Mouse (Mus musculus): ENCODE data around the gene Rnf103.

Gene Rnf103

DNA sequence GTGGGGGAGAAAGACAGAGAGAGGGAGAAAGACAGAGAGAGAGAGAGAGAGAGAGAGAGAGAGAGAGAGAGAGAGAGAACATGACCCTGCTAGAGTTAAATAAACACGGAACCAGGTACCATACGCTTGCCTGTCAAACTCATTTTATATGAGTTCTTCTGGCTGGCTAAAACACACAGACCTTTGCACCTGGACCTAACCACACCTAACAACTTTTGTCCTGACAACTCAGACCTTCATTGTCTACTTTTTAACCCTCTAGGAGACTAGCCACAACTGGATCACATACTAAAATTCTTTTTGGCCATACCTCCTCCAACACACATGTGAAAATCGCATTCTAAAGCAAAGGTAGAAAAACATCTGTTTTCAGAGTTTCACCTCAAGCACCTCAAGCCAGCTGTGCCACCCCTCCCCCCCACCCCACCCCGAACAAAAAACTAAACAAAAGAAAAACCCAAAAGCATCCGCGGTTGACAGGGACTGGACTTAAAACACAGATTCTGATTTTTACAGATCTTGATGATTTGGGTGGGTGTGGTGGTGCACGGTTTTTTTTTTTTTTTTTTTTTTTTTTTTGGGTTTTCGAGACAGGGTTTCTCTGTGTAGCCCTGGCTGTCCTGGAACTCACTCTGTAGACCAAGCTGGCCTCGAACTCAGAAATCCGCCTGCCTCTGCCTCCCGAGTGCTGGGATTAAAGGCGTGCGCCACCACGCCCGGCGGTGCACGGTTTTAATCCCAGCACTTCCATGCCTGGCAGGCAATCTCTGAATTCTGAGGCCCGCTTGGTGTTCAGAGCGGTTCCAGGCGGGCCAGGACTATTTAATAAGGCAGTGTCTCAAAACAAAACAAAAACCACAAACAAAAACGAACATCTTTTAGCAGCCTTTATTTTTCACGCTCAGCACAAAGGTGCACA is 679 bp upstream of the Rnf103 start:
- no peak for DNase-seq

DNA sequence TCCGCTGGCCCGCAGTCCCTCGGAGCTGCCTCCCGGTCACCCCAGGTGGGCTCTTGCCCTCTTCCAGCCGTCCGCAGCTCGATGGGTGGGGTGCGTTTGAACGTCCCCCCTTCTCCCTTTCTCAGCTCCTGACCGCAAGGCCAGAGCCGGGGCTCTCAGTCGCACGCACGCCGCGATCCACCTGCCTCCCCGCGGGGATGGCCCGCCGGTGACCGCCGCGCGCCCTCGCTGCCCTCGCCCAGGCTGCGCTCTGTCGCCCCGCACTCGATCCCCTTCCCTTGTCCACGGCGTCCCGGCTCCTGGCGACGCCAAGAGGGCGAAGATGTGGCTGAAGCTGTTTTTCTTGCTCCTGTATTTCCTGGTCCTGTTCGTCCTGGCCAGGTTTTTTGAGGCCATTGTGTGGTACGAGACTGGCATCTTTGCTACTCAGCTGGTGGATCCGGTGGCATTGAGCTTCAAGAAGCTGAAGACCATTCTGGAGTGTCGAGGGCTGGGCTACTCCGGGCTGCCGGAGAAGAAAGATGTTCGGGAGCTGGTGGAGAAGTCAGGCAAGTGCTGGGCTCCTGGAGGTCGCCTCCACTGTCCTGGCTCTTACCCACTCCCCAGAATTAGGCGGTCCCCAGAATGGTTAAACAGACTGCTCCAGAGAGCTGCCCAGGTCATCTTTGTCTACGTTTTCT is 787 bp downstream of the Rnf103 start:
- peak; percentile 41 for DNase-seq

DNA sequence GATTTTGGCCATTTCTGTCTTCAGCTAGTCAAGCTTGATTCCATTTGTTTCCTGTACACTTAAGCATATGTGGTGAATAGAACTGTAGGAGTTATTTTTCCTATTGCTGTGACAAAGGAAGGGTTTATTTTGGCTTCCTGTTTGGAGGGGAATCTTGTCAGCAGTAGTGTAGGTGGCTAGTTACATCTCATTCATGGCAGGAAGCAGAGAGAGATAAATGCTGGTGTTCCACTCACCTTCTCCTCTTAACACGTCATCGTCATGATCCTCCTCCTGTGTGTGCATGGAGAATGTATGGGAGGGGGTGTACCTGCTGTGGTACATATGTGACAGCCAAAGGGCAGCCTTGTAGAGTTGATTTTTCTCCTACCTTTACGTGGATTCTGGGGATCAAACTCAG is 6.9 kb downstream of the Rnf103 start:
- no peak for DNase-seq

DNA sequence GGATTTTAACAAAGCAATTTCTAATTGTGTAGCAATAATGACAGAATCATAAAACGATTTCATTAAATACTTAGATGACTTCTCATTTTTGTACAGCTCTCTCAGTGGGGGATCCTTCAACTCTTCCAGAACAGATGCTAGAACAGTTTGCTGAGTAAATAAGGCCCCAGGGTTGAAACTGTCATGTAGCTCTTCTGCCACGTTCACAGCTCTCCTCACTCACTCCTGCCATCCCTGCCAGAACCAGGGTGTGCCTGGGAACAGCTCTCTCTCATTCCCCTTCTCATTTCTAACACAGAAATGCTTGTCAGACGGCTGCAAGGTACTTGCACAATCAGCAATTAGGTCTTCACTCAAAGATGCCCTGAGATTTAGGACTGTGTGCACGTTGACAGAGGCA is 9.3 kb downstream of the Rnf103 start:
- DNase-seq = no peak

DNA sequence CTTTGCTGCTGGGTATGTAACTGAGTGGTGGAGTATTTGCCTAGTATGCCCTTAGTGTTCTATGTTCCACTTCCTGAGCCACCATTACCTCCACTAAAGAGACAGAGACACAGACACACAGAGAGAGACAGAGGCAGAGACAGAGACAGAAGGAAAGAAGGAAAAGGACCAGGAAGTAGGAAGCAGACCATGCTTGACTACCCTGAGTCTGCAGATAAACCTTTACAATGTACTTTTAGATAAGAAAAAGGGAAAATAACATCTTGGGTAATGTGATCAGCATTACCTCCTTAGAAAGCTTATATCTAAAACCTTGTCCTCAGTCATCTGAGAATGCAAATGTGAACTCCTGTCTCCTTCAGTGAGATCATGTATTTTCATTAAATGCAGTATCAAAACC is 10.0 kb downstream of the Rnf103 start:
- DNase-seq = no peak

DNA sequence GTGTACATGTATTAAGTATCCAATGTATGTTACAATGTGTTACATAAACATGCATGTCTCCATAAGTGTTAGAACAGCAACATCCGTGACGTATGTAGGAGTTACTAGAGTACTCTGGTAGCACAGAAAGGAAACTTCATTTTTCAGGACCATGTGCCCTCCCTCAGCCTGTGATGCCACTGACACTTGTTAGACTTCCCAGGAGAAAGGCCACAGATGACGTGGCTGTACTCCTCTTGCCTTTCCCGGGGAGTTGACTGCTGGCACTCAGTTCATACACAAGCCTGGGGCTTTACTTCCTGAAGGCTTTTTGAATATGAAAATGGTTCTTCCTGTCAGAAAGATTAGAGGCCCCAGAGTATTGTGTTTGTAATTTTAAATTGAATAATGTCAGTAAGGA is 10.4 kb downstream of the Rnf103 start:
- DNase-seq = peak; percentile 51

DNA sequence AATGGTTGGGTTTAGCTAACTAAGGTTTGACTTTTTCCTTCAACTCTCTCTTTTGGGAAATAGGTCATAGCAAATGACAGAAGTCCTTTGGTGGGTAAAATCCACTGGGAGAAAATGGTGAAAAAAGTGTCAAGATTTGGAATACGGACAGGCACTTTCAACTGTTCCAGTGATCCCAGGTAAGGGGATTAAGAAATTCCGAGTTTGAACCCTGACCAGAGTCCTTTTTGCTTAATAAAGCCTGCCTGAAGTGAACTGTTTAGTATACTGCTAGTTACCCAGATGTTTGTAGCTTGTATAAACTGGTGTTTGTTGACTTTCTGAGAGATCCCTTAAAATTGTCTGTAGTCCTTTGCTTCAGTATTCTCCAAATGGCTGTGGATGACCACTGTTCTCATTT is 12.0 kb downstream of the Rnf103 start:
- DNase-seq = no peak

DNA sequence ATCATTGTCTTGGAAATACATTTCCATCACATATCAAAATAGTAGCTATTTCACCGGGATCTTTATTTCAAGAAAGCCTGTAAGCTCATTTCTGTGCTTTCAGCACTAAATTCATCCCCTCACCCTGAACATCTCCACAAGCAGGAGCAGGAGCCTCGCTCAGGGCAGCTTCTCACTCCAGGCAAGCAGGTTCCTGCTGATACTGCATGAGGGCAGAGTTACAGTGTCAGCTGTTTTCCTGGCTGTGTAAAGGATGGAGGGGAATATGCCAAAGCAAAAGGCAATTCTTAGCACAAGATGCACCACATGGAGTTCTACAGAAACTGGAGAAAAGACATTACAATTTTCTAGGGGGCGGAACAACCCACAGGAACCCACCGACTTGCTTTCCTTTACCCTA is 25.8 kb downstream of the Rnf103 start:
- DNase-seq = no peak

DNA sequence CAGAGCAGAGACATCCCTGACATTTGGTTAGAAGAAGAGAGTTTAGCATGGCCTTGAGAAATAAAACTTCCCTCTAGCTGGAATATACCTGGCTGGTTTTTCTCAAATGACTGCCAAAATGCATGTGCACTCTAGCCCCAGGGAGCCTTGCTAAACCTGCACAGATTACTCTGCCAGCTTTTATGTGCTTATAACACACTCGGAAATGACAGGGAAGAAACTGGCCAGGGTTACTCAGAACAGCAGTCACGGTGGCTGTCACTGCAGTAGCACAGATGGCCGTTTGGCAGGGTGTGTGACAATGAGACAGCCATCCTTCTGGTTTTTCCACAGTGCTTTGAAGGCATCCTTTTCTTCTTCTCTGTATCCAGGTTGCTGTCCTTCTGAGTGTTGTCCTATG is 31.9 kb downstream of the Rnf103 start:
- no peak for DNase-seq

DNA sequence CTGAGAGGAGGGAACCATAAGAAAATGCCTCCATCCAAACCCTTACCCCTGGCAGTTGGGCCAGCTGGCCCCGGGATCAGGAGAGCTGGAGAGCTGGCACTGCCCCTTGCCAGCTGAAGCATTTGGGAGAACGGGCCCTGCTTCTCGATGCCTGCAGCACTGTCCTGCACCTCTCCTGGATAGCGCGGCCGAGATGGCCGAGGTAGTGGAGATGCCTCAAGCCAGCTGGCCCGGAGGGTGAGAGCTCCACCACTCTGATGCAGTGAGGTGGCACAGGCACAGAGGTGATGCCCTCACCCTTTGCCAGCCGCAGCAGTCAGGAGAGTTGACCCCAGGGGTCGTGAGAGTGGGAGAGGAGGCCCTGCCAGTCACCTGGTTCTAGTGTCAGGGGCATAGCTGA is 33.4 kb downstream of the Rnf103 start:
- DNase-seq = no peak

DNA sequence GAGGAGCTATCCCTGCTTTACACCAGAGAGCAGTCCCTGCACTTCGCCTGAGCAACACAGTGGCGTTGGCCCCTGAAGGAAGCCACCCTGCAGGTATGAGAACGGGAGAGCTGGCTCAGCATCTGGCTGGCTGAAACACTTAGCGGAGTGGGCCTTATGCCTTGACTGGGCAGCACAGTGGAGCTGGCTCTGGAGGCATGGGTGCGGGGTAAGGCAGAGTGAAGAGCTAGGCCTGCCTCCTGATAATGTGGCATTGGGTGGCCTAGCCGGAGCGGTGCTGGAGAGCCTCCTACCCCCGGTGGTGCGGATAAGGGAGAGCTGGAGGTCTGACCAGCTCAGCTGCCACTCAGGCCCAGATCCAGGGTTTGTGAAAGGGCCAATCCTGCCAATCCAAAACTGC is 34.1 kb downstream of the Rnf103 start:
- DNase-seq = no peak

DNA sequence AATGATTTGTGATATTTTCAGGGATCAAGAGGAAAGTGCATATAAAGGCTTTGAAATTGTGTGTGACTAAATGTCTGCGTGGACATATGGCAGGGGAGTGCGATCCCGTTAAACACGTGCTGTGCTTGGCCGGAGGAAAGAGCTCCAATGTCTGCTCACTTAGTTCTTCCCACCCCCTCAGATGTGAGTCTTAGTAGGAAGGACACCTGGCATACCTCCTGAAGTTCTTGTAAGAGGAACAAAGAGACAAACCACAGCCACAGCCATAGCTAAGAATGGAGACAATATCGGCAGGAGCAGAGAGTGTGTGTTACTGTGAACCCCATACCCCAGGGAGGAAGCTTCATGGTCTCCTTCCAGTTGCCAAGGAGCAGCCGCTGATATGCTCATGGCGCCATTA is 36.5 kb downstream of the Rnf103 start:
- DNase-seq = no peak

DNA sequence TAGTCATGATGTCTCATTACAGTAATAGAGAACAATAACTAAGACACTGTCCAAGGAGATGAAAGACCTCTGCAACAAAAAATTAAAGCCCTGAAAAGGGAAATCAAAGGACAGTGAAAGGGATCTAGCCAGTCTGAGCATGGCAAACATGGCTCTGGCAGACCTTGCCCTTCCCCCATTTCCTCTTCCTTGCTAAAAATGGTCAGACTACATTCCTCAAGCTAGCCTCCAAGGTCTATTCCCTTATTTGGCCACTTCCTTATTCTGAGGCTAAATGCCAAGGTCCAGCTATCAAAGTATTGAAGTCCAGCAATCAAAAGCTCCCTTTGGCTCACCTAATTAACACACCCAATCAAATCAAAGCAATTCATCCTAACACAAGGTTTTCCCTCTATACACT is 43.6 kb downstream of the Rnf103 start:
- peak; percentile 34 for DNase-seq

DNA sequence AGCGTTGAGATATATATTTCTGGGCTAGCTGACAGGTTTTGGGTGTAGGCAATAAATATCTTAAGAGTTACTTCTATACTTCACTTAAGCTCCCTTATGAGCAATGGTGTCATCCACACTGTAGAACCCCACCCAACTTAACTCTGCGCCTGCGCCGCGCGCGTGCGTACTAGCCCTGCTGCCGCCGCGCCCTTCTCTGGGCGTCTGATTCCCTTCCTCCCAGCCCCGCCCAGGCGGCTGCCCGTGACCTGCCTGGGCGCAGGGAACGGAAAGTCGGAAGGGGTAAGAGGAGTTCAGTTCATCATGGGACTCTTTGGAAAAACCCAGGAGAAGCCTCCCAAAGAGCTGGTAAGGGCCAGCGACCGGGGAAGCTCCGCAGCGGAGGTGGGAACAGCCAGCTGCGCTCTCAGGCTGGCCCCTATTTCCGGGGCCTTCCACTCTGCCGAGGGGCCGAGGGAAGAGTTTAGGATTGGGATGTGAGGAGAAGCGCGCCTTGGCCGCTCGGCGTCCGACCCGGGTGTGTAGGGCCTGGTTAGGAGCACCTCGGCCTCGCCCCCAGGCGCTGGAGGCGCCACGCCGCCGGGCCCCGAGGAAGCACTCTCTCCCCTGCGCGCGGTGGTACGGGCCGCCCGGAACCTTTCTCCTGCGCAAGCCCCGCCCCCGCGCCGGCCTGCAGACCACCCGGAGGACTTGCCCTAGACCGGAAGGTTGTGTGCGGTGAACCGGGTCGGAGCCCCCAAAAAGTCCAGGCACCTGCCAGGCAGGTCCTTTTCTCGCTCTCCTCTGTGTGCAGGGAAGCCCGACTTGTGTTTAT is 50.2 kb downstream of the Rnf103 start, which contains the start of gene Chmp3:
Gene Chmp3 (plus strand): TSS at position 112 of the 814 bp plus-strand sequence.
- DNase-seq = peak; percentile 97

DNA sequence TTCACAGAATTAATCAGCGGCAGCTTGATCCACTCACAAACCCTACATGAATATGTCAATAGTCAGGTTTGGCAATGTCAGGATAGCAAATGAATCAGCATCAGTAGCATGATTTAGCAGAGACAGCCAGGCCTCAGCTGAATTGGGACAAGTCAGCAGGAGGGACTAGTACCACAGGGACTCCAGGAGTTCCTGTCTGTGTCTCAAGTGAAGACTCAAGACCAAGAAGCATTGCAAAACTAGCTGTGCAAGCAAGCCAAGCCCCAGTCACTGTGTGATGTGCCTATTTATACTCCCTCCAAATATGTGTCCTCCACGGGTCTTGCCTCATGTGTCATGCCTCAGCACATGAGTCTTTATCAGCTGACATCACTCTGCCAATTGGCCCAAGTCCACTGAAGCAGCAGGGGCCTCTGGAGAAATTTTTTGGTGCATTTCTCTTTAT is 61.8 kb downstream of the Rnf103 start:
- peak; percentile 45 for DNase-seq

DNA sequence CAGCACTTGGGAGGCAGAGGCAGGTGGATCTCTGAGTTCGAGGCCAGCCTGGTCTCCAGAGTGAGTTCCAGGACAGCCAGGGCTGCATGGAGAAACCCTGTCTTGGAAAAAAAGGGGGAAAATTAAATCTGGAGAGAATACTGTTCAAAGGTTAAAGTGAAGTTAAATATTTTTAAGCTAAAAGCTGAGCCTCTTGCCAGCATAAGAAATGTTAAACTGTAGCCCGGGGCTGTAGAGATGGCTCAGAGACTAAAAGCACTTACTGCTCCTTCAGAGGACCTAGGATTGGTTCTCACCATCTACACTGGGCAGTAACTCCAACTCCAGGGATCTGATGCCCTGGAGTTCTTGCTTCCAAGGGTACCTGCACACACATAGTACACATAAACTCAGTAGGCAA is 63.1 kb downstream of the Rnf103 start:
- DNase-seq = no peak

Data from lung, postnatal 36 days (tissue).